Mouse (Mus musculus) kidney, postnatal 0 days (tissue): Measurements from ENCODE around the gene Flrt1. TPM values are rescaled to one million over a fixed set of nuclear protein-coding genes. Genes with fewer than 3 reads are reported as not detected.

Experiments
- ATAC-seq: fragments of 200-750 bp; cut with Nextera tagmentation; replicated peaks from 2 replicates; pipeline ENCODE4 v1.8.0; 2017; ENCODE audit warnings: low read depth, moderate number of reproducible peaks, moderate TSS enrichment, moderate library complexity; ENCODE audit not compliant: low FRiP score
- DNase-seq: peaks from one replicate; pipeline ENCODE4 v3.0.0-alpha.2; 2016; ENCODE audit warnings: low spot score
- H3K27ac ChIP-seq: fragments of 300-500 bp; sonication (generic); 2 replicates; pipeline ENCODE4 v1.5.1; 2014; ENCODE audit warnings: mild to moderate bottlenecking
- H3K27me3 ChIP-seq: fragments of 300-500 bp; sonication (generic); 2 replicates; pipeline ENCODE4 v1.6.1; 2014; ENCODE audit warnings: low read length, mixed read lengths; ENCODE audit not compliant: insufficient read depth
- H3K36me3 ChIP-seq: fragments of 300-500 bp; sonication (generic); 2 replicates; pipeline ENCODE4 v1.6.1; 2014; ENCODE audit warnings: low read length, mixed read lengths; ENCODE audit not compliant: insufficient read depth
- H3K4me1 ChIP-seq: fragments of 300-500 bp; sonication (generic); replicated peaks from 2 replicates; pipeline ENCODE4 v1.6.1; 2014; ENCODE audit warnings: antibody characterized with exemption, low read length, mixed read lengths; ENCODE audit not compliant: insufficient read depth
- H3K4me2 ChIP-seq: fragments of 300-500 bp; sonication (generic); 2 replicates; pipeline ENCODE4 v1.6.1; 2014; ENCODE audit warnings: mild to moderate bottlenecking, low read length, moderate library complexity, mixed read lengths
- H3K4me3 ChIP-seq: fragments of 300-500 bp; sonication (generic); replicated peaks from 2 replicates; pipeline ENCODE4 v1.5.1; 2014; ENCODE audit warnings: low read depth, low read length
- H3K9ac ChIP-seq: fragments of 300-500 bp; sonication (generic); 2 replicates; pipeline ENCODE4 v1.6.1; 2014; ENCODE audit warnings: low read depth, low read length
- H3K9me3 ChIP-seq: fragments of 300-500 bp; sonication (generic); replicated peaks from 2 replicates; pipeline ENCODE4 v1.6.1; 2016; ENCODE audit warnings: low read length, inconsistent platforms, mixed read lengths
- CTCF ChIP-seq: IDR thresholded peaks from 2 replicates; pipeline ENCODE4 v1.5.1; 2016; ENCODE audit warnings: antibody characterized with exemption, low read depth, mild to moderate bottlenecking, moderate library complexity
- WGBS: fragments of 180-500 bp; shearing (Covaris S2); extraction: QIAGEN DNeasy Blood & Tissue Kit; methylation state at CpG from one replicate; pipeline ENCODE4 v1.1.7; 2014; 5-methylcytosine and 5-hydroxymethylcytosine counted together
- polyA plus RNA-seq: library from polyadenylated mRNA; unstranded; fragments of >200 nt; fragmentation: Nextera tagmentation; extraction: Ambion mirVana; gene quantifications from 2 replicates; pipeline ENCODE4 v1.2.1, GENCODE M21; 2015

The Flrt1 gene
- polyA plus RNA-seq, 1 experiment from 2014 or later = 4.8 TPM

DNA sequence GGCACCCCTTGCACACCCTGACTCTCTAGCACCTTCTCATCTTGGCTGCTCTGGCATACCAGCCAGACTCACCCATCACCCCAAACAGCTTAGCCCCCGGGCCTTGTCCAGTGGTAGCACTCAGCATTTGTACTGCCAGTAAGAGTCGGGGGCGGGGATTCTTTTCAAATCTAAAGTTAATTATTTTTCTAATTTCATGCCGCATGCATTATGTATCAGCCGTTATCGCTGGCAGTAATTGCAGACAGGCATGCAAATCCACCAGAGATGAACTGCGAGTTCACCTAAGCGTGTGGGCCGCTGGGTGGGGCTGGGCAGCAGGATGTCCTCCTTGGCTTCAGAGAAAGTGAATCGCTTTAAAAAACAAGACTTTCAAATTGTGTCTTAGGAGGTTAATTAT is 3.5 kb downstream of the Flrt1 start:
- Histone ChIP-seq H3K4me3 (no peak overlapping the region), H3K4me1 (peaks cover 13% of the 10 kb centered on the region; the same call in 1 of the 2 replicates), H3K27ac (no peak overlapping the region), H3K4me2 (no peak overlapping the region), H3K27me3 (no peaks in the 10 kb centered on the region), H3K9me3 (no peaks in the 10 kb centered on the region), H3K9ac (no peak overlapping the region), H3K36me3 (no peaks in the 10 kb centered on the region)
- WGBS = 73% methylated on average over 10 of the region's 10 CpGs
- DNase-seq = no peak
- TF ChIP-seq CTCF = no peak
- no peak for ATAC-seq

DNA sequence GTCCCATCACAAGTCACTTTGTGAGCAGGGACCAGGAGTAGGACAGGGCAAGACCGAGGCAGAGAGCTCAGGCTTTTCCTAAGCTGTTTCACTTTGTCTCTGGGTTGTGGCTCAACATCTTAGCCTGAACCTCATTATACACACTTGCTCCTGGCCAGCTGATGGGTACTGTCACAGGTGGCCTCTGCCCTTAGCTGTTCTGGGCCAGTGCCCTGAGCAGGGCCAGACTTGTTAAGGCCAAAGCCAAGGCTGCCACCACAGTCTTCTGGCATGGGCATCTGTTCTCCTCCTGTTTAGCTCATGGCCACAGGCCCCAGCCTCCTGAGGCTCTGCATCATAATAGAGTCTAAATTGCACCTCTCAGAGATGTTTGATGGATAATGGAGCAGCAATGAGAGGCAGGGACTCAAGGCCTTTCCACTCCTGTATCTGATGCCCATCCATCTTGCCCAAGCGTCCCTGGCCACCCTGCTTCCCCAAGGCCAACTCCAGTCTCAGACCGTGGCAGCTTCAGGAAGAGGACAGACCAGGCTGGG is 5.8 kb downstream of the Flrt1 start:
- Histone ChIP-seq H3K4me1 (peaks cover 9% of the 10 kb centered on the region; the same call in 1 of the 2 replicates), H3K4me3 (no peak overlapping the region), H3K9ac (no peak overlapping the region), H3K27me3 (no peaks in the 10 kb centered on the region), H3K4me2 (no peak overlapping the region), H3K9me3 (no peaks in the 10 kb centered on the region), H3K36me3 (no peaks in the 10 kb centered on the region), H3K27ac (no peak overlapping the region)
- ATAC-seq (no peak), DNase-seq (no peak)
- WGBS = 65% methylated on average over 3 of the region's 3 CpGs
- no peak for TF ChIP-seq CTCF

DNA sequence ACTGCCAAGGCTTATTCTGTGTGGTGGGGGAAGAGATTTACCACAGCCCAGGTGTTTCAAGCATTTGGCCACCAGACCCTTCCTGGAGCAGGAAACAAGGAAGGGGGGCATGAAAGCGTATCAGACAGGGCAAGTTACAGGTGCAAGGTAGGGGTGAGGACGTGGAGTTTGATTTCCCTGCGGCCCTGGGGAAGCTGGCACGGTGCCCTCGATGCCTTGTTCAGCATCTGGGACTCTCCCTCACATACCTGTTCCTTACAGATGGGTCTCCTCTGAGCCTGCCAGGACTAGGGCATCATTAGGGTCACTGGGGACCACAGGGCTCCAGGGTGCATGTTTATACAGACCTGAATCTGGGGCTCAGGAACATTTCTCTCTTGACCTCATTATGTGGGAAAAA is 12.8 kb downstream of the Flrt1 start:
- ATAC-seq = no peak
- H3K4me2 ChIP-seq = no peak overlapping the region
- no peak overlapping the region for H3K9ac ChIP-seq
- no peaks in the 10 kb centered on the region for H3K9me3 ChIP-seq
- H3K36me3 ChIP-seq = no peaks in the 10 kb centered on the region
- no peaks in the 10 kb centered on the region for H3K27me3 ChIP-seq
- 0 out of 2 replicates have a peak, but pooled peaks cover 14% of the 10 kb centered on the region for H3K4me1 ChIP-seq
- DNase-seq = no peak
- WGBS = 62% methylated on average over 5 of the region's 5 CpGs
- 0 out of 2 replicates have a peak overlapping the region, but pooled peaks have one; percentile 10 for H3K27ac ChIP-seq
- no peak for TF ChIP-seq CTCF
- H3K4me3 ChIP-seq = no peak overlapping the region

DNA sequence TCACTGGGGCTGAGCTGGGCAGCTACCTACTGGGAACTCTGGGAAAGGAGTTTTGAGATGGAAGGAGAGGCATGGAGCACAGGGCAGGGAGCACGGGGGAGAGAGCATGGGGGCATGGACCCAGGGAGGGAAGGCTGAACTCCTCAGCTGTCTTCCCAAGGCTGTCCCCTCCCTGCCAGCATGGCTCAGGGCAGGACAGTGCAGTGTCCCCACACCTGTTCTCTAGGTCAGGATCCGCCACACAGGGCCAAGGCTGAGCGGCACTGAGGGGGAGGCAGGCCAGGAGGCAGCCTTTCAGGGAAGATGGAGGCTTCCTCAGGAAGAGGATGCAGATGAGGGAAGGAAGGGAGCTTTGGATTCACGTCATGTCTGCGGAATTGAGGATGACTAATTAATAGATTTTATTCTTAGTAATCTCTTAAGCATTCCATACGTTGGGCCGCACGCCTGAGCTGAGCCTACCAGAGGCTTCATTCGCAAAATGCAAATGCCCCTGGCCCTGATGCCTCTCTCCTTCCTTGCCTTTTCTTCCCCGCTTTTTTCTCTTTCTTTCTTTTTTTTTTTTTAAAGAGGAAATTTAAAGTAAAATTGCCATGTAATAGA is 14.0 kb downstream of the Flrt1 start:
- Histone ChIP-seq H3K4me2 (no peak overlapping the region), H3K36me3 (no peaks in the 10 kb centered on the region), H3K4me3 (no peak overlapping the region), H3K4me1 (0 out of 2 replicates have a peak, but pooled peaks cover 14% of the 10 kb centered on the region), H3K27me3 (no peaks in the 10 kb centered on the region), H3K9ac (no peak overlapping the region), H3K9me3 (no peaks in the 10 kb centered on the region), H3K27ac (0 out of 2 replicates have a peak overlapping the region, but pooled peaks have one; percentile 2)
- WGBS = 67% methylated on average over 10 of the region's 10 CpGs
- no peak for TF ChIP-seq CTCF
- DNase-seq (no peak), ATAC-seq (no peak)

DNA sequence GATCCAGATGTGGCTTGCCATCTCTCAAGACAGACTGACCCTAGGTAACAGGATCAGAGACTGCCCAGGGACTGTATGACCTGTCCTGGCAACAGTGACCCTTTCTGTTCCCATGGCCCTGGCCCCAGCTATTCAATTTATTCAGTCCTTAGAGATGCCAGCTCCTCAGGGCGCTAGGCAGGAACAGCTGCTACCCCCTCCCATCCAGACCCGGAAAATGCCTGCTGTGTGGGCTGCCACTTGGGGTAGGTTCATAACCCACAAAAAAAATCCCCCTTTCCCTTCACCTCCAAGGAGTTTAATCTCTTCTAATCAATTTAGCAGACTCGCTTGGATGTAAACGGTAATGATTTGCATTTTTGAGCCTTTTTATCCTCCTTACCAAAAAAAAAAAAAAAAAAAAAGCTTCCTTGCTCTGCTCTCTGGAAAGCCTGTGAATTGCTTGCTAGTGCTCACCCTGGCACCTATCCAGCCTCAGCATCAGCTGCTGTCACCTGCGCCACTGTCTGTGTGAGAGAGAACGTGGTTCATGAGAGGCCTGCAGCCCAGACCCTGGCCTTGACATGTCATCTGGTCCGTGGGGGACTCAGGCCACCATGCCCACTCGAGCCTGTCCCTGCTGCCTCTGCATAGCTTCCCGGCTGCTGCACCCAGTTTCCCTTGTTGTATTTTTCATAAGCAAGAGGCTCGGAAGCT is 15.0 kb downstream of the Flrt1 start:
- TF ChIP-seq CTCF = no peak
- H3K4me3 ChIP-seq = no peak overlapping the region
- ATAC-seq (no peak), DNase-seq (no peak)
- no peaks in the 10 kb centered on the region for H3K27me3 ChIP-seq
- no peaks in the 10 kb centered on the region for H3K9me3 ChIP-seq
- H3K4me1 ChIP-seq = 0 out of 2 replicates have a peak, but pooled peaks cover 14% of the 10 kb centered on the region
- 42% methylated on average over 10 of the region's 10 CpGs for WGBS
- no peak overlapping the region for H3K4me2 ChIP-seq
- 0 out of 2 replicates have a peak overlapping the region, but pooled peaks have one; percentile 2 for H3K27ac ChIP-seq
- no peaks in the 10 kb centered on the region for H3K36me3 ChIP-seq
- no peak overlapping the region for H3K9ac ChIP-seq

DNA sequence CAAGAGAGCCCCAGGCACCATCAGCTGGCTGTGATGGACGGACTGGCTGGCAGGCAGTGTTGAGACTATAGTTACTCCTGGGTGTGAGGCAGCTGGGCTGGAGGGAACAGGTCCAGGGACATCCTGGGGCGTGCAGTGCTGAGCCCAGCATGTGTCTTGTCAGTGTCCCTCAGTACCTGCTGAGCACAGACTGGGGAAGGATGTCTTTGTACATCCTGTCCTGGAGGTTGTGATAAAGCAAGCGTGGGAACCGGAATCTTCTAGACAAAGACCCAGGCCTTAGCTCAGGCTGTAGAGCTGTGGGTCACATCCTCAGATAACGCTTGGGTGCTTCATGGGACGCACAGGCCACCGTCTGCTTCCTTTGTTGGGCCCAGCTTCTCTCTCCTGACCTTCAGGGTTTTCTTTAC is 15.7 kb downstream of the Flrt1 start:
- H3K4me1 ChIP-seq = 0 out of 2 replicates have a peak, but pooled peaks cover 15% of the 10 kb centered on the region
- no peaks in the 10 kb centered on the region for H3K9me3 ChIP-seq
- no peak overlapping the region for H3K4me2 ChIP-seq
- WGBS = 73% methylated on average over 7 of the region's 7 CpGs
- DNase-seq (no peak), ATAC-seq (no peak)
- no peak overlapping the region for H3K27ac ChIP-seq
- no peaks in the 10 kb centered on the region for H3K36me3 ChIP-seq
- no peaks in the 10 kb centered on the region for H3K27me3 ChIP-seq
- no peak for TF ChIP-seq CTCF
- H3K9ac ChIP-seq = no peak overlapping the region
- no peak overlapping the region for H3K4me3 ChIP-seq
